Mouse (Mus musculus) ovary, adult 18-20 months (tissue): ENCODE results near the gene B4galt5.

ENCODE experiments used
- DNase-seq: peaks from one replicate; pipeline ENCODE4 v3.0.0; 2022; ENCODE audit warnings: low spot score, mixed read lengths

The B4galt5 gene

DNA sequence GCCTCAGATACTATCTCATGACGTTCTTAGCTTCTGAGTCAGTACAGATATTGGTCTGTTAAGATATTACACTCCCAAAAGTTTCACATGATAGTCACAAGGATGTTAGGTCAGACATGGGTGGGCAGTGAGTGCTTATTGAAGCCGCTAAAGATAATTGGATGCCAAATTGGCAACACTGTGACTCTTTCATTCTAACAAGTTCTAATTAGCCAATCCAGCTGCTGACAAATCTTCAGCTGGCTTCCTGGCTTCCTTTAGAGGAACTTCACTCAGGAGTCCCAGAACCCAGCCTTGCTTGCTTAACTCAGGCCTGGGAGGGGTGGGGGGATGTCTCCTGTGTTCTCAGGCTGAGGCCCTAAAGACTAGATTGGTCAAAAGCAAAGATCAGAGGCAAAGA lies 9.5 kb upstream of the B4galt5 start:
- no peak for DNase-seq

DNA sequence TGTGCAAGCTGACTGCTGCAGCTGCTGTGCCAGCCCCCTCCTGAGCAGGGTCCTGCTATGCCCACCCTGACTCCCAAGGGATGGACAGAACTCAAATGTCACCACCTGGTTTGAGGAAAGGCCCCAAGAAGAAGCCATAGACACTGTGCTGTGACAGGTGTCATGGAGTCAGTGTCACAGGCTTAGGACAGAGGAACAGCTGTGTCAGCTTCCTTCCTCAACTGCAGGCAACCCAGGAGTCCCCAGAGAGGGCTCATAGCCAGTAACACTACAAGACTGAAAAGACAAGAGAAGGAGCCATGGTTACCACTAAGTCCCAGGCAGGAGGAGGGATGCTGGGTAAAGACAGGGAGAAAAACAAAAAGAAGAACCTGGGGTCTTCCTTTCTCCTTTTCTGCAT lies 7.9 kb upstream of the B4galt5 start:
- no peak for DNase-seq

DNA sequence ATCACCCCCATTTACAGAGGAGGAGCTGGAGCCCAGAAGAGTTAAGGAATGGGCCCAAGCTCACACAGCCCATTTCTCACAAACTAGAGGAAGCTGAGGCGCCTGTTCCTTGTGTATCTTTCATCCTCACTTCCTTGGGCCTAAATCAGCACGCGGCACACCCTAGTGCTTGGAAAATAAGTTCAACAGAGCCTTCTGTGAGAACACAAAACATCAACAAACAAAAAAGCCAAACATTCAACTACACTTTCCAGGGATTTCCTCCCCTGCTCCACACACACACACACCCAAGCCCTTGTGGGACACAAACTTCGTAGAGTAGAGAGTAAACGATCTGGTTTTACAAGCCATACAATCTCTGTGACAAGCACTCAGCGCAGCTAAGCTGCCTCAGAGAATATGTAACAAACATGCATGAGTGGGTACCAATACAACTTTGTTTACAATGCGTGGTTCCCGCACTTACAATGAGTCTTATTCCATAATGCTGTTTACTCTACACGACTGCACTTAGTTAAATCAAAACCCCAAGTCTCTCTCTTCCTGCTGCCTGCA lies 5.7 kb upstream of the B4galt5 start:
- DNase-seq: no peak

DNA sequence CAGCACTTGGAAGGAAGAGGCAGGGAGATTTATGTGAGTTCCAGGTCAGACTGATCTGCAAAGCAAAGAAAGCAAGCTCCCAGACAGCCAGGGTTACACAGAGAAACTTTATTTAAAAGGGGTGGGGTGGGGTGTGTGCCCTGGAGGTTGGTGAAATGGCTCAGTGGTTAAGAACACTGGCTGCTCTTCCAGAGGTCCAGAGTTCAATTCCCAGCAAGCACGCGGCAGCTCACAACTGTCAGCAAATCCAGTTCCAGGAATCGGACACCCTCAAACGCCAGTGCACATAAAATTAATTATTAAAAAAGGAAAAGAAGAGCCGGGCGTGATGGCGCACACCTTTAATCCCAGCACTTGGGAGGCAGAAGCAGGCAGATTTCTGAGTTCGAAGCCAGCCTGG lies 5.1 kb upstream of the B4galt5 start:
- no peak for DNase-seq

DNA sequence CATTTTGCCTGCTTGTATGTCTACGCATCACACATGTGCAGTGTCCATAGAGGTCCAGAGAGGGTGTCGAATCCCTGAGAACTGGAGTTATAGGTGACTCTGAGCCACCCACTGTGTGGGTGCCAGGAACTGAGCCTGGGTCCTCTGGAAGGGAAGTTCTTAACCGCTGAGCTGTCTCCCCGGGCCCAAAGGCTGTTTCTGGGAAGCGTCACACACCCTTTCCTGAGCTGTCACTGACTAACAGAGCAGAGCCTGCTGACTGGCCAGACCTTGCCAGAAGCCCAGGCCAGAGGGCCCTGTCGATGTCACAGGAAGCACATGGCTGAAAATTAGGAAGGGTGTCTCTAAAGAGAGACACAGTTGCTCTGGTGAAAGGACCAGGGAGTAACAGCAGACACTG lies 3.5 kb upstream of the B4galt5 start:
- DNase-seq: no peak

DNA sequence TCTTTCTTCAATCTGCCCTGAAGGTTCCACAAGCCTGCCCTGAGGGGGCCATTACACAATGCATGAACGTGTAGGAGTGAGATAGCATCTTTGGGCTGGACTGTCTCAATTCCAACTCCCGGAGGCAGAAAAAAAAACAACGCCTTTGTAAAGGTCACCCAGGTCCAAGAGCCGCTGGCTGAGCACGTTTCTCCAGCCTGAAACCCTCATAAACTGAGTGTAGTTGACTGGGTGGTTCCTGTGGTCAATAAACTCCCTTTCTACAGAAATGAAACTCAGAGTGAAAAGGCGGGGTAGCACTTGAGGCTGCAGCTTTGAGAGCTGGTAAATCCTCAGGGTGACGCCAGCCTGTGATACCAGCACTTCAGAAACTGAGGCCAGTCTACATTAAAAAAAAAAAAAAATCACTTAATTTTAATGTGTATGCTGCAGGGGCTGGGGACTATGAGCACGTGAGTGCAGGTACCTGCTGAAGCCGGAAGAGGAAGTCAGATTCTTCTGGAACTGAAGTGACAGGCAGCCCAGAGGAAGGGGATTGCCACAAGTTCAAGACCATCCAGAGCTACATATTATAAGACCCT lies 2.5 kb upstream of the B4galt5 start:
- DNase-seq: no peak

DNA sequence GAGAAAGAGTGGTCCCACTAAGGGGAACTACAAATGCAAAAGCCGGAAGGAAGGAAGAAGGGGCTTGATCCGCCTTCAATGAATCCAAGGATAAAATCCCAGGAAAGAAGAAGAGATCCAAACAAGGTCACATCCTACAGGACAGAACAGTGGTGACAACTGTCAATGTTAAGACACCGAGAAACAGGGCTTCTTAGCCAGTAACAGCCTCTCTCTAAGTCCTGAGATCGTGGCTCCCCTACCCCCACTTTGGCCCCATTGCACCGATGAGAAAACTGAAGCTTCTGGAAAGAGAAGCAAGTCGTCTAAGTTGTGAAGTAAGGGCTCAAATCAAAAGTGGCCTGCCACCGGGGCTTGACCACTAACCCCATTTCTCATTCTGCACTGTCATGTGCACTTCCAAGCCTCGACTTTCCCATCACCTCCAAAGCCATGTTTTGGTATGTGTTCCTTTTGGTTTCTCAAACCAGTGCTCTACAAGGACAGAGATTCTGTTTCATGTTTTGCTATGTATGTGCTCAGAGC lies 1.2 kb upstream of the B4galt5 start:
- DNase-seq: no peak

DNA sequence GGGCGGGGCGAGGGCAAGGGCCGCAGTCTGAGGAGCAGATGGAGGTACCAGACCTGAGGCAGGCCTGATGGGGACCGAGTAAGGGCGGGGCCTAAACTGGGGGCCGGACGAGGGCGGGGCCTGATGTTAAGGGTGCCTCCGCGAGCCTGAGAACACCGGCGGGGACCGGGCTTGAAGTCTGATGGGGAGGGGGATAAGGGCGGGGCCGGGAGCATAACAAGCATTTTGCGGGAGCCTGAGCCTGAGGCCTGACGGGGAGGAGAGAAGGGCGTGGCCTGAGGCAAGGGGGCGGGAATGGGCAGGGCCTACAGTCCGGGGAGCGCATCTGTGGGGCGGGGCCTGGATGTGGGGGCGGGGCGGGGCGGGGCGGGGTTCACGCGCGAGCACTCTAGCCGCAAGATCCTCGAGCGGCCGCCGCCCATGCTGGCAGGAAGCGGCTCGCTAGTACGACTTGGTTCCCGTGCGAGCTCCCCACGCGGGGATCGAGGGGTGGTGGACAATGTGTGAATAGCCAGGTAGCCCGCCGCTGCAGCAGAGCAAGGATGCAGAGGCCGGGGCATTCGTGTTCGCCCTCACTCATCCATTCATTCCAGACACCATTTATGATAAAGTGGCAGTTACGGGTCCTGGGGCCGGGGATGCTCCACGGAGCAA lies 427 bp upstream of the B4galt5 start:
- DNase-seq: peak; percentile 95

DNA sequence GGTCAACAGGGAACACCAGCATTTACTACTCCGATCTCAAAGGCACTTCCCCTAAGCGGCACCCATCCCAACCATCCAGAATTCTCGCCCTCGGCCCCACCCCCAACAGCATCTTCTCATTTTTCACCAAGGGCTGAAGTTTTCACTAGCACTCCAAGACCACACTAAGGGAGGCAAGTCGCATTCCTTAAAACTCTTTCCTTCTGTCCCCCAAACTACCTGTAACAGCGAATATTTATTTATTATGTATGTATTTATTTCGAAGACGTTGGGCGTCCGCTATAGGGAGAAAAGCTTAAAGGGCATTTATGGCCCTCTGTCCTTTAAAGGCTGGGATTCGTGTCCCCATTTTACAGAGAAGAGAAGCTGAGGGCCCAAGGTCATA lies 1.0 kb downstream of the B4galt5 start:
- DNase-seq: no peak

DNA sequence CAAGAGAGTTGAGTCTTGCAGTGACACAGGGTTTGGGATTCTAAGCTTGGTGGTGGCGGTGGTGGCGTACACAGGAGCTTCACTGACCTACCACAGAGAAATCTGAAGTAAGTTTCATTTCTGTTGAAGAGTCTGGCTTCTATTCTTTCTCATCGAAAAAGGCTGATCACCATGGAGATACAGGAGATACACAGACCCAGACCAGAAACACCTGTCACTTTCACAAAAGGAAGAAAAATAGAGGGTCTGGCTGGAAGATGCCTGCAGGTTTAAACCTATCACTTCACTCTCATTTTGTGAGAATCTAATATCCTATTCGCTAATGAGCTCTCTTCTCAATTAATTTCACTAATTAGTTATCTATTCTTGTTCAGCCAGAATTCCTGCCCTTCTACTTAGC lies 1.6 kb downstream of the B4galt5 start:
- DNase-seq: no peak

DNA sequence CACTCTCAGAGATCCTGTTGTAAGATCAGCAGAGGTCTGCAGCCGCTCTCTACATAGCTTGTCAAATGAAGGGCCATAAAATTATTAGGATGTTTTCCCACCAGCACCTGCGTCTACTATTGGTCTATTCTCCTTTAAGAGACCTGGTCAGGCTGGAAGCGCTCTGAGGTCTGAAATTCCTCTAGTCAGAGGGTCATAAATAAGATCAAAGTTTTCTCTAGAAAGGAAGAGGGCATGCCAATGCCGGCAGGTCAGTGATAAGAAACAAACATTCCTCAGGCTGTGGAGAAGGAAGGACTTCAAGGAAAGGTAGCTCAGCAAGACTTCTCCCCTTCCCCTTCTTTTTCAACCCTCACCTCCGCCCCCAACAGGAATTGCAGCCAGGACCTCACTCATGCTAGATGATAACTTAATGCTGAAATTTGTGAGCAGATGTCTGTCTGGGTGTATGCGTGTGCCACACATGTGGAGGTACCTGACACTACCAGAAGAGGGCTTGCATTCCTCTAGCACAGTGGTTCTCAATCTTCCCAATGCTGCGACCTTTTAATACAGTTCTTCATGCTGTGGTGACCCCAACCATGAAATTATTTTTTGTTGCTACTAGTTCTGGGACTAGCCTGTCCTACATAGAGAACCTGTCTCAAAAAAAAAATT lies 3.3 kb downstream of the B4galt5 start:
- DNase-seq: no peak

DNA sequence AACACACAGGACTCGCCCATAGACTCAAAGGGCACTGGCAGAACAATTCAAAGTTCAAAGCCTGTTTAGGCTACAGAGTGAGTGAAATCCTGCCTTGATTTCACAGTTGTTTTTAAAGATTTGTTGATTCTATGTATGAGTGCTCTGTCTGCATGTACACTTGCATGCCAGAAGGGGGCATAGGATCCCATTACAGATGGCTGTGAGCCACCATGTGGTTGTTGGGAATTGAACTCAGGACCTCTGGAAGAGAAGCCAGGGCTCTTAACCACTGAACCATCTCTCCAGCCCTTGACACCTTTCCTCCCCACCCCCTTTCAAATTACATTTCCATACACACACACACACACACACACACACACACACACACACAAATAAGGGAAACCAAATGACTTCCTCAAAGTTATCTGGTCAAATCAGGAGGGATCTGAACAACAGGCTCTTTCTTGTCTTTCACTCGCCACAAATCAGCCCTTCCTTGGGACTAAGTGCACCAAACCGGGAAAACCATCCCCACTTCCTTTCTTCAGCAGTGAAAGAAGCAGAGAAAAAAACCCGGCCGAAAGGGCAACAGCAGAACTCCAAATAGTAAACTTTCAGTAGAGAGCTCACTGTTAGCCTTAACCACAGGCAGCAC lies 4.0 kb downstream of the B4galt5 start:
- no peak for DNase-seq

DNA sequence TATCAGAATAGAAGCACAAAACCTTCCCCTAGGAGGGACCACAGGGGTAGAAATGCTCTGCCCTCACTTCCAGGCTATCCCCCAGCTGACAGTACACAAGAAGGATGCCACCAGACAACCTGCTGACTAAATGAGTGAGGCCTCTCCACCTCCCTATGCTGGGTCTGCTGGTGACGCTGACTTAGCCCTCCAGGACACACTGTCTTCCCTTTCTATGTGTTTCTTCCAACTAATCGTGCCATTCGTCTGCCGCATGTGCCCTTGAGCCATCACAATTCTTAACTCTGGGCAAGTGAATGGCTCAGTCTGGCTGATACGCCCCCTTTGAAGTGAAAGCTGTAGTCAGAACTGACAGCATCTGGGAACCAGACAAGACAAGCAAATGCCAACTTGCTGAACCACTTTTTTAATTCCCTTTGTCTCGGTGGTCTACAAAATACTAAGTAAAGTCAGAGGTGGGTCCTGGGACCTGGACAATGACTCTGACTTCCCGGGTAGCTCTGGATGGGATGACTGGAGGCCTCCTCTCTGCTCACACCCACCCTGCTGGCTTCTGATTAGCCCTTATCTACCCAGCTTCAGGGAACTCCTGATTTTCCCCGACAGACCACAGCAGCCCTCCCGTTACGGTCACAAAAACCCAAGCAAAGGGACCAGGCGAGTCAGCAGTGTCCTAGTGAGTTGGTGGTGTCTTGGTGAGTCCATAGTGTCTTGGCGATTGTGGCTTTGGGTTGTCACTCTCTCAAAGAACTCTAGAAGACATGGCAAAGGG lies 5.4 kb downstream of the B4galt5 start:
- no peak for DNase-seq

DNA sequence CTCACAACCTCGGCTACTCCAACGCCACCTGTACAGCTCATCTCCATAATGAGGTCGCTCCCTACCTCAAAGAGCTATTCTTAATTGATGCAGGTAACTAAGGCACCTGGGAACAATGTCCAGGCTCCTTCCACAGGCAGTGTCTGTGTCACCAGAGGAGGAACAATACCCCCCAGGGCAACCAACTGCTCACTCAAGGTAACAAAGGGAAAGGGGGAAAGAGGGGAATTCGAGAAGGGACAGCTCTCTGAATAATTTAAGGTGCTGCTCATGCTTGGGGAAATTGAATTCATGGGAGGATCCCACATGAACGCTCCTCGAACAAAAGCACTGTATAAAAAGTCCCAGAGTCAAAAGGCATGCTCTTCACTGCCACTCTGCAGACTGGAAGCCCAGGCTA lies 6.1 kb downstream of the B4galt5 start:
- no peak for DNase-seq

DNA sequence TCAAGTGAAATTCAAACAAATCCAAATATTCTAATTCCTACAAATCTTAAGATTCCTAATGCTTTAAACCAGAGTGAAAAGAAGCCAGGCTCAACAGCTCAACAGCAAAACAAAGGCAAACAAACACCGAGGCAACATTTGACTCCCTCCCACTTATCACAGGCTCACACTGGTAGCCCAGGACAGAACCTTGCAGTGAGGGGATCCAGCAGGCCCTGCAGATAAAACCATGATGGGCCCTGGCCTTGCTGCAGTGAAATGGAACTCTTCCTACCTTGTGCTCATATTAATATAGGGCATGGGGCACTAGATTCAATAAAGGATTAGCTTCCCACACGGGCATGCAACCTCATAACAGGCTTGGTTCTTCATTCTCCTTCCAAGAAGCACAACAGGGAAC lies 11.4 kb downstream of the B4galt5 start:
- DNase-seq: no peak

DNA sequence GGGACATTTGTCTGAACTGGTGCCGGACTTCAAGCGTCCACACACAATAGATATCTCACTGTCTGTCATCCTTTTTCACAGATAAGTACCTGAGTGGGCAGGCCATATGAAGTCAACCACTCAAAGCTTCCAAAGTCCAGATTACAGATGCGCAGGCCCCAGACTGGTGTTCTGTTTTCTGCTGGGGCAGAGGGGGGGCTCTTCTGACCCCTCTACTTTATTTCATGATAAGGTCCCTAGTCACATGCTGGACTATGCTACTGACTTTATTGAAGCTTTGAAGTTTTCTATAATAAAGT lies 11.8 kb downstream of the B4galt5 start:
- no peak for DNase-seq

DNA sequence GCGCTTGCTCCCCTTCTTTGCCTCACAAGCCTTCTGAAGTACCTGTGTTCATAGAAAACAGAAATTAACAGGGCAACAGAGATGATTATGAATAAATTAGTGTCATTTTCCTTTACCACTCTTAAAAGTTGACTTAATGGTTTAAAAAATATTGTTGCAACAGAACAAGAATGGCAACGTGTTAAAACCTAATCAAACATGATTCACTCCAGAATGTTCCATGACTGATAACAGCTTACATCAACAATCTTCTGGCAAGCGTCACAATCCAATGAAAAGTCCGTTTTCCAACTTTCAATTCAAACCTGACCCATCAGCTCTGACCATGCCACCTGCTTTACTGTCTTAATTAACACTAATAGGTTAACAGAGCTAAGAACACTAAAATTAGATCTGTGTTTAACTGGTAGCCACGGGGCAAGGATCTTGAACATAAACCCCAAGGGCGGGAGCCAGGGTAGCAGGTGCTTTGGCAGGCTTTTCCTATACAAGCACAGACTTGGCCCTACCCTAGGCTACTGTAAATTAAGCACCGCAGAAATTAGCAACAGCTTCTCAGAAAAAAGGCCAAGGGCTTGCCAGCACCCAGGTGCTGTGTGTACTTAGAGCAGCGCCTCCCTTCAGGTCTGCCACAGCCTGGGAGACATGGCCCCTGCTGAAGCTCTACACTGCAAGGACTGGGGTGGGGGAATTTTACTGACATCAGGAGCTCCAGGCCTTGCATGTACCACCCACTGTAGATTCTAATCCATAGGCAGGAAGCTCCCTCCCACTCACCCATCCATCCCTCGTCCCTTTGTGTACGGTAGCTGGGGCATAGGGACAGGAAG lies 12.4 kb downstream of the B4galt5 start:
- no peak for DNase-seq

DNA sequence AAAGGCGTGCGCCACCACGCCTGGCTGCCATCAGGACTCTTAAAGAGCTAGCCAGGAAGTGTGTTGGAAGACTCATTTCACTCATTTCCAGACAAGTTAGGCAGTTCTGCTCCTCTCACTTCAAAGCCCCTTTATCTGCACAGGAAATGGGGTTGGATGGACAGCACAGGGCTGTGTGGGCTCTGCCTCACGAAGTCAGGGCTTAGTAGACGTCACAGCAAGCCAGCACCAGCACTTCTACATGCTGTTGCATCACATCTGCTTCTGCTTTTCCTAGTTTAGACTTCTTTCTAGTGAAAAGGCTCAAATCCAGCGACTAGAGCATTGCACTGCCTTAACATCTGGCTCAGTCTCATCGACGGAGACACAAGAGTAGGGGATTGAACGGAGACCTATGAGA lies 13.9 kb downstream of the B4galt5 start:
- no peak for DNase-seq

DNA sequence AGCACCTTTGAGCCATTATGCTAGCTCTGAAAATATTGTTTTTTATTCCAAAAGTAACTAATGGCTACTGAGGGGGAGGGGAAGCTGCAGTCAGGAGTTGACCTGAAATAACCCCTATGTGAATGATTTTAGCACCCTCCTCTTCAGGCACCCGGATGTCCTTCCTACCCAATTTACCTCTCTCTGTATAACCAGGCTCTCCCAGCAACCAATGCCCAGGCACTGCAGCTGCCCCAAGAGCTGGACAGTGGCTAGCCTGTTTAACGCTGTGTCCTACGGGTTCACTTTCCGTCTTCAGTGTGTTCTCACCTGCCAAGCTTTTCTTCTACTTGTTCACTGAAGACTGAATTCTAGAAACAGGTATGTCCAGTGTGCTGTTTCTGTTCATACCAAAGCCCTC lies 14.7 kb downstream of the B4galt5 start:
- DNase-seq: no peak

DNA sequence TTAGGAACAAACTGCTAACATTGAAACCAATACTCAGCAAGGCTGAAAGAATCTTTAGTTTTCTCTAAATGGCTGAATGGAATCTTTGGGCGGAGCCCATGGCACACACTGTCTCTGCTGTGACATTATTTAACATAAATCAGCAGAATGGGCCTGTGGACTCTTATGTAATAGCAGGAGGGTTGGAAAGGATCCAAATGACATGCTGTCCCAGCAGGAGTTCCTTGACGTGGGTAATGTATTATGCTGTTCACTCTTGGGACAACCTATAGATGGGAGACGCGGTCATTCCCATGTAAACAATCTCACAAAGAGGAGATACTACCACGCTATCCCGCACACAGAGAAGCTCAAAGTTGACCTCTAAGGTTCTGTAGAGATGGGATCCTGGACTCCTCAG lies 15.5 kb downstream of the B4galt5 start:
- no peak for DNase-seq

DNA sequence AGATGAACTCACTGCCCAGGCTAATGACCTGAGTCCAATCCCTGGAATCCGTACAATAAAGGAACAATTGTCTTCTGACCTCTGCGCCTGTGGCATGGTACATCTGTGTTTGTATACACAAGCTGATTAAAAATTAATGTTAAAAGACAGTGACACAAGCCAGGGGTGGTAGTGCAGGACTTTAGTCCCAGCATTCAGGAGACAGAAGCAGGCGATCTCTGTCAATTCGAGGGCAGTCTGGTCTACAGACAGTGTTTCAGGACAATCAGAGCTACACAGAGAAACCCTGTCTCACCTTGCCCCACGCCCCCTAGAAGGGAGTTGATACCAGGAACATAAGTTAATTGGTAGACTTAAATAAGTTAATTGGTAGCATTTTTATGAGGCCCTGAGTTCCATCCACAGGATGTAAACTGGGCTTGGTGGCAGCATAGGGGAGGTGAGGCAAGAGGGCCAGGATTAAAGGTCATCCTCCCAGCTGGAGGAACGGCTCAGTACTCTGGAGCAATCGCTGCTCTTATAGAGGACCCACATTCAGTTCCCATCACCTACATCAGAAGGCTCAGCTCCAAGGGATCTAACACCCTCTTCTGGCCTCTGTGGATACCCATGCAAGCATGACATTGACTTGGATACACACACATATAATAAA lies 16.5 kb downstream of the B4galt5 start:
- DNase-seq: no peak
